Mouse (Mus musculus): ENCODE data around the gene Ppp2r5a. TPM values are rescaled to one million over a fixed set of nuclear protein-coding genes. Genes with fewer than 3 reads are reported as not detected.

The Ppp2r5a gene
- total RNA-seq, 4 experiments from 2014 or later: 62.4 to 75.3 (median 67.2) TPM

GRCm38 (mm10) chr1:191328019-191328441 is 75.0 kb downstream of the Ppp2r5a start:
- no peak for DNase-seq (ENCODE audit: low spot score in 2 of 2)

- no peak for DNase-seq (ENCODE audit: low spot score in 2 of 2)
Observed at GRCm38 (mm10) chr1:191327258-191327657, 75.8 kb downstream of the Ppp2r5a start.

- DNase-seq (ENCODE audit: low spot score in 2 of 2): no peak
Observed at GRCm38 (mm10) chr1:191326233-191326882, 76.7 kb downstream of the Ppp2r5a start.

- DNase-seq (ENCODE audit: low spot score in 2 of 2): peak; percentile 82 to 90
Observed at GRCm38 (mm10) chr1:191325726-191326232, 77.3 kb downstream of the Ppp2r5a start, which contains the start of gene Tmem206. Gene Tmem206 (plus strand): TSS chr1:191325912.

- no peak for DNase-seq (ENCODE audit: low spot score in 2 of 2)
Observed at GRCm38 (mm10) chr1:191324733-191325590, 78.1 kb downstream of the Ppp2r5a start.

GRCm38 (mm10) chr1:191323381-191323780 is 79.7 kb downstream of the Ppp2r5a start:
- DNase-seq (ENCODE audit: low spot score in 2 of 2): no peak

GRCm38 (mm10) chr1:191318686-191319085 is 84.4 kb downstream of the Ppp2r5a start:
- DNase-seq (ENCODE audit: low spot score in 2 of 2): no peak

GRCm38 (mm10) chr1:191317591-191318196 is 85.4 kb downstream of the Ppp2r5a start, which contains the start of gene Nenf:
Gene Nenf (minus strand): TSS chr1:191318194.
- peak; percentile 46 to 72 for DNase-seq (ENCODE audit: low spot score in 2 of 2)

- DNase-seq (ENCODE audit: low spot score in 2 of 2): no peak
Observed at GRCm38 (mm10) chr1:191316818-191317217, 86.3 kb downstream of the Ppp2r5a start.

- DNase-seq (ENCODE audit: low spot score in 2 of 2): no peak
Observed at GRCm38 (mm10) chr1:191313926-191314325, 89.1 kb downstream of the Ppp2r5a start.

GRCm38 (mm10) chr1:191313158-191313557 is 89.9 kb downstream of the Ppp2r5a start:
- DNase-seq (ENCODE audit: low spot score in 2 of 2): no peak

- peak; percentile 70 to 79 for DNase-seq (ENCODE audit: low spot score in 2 of 2)
Observed at GRCm38 (mm10) chr1:191312513-191312941, 90.5 kb downstream of the Ppp2r5a start.

GRCm38 (mm10) chr1:191311296-191311898 is 91.7 kb downstream of the Ppp2r5a start:
- peak; percentile 31 to 43 for DNase-seq (ENCODE audit: low spot score in 2 of 2)

- no peak for DNase-seq (ENCODE audit: low spot score in 2 of 2)
Observed at GRCm38 (mm10) chr1:191307766-191308455, 95.2 kb downstream of the Ppp2r5a start.

- DNase-seq (ENCODE audit: low spot score in 2 of 2): no peak
Observed at GRCm38 (mm10) chr1:191306316-191306715, 96.8 kb downstream of the Ppp2r5a start.

- no peak for DNase-seq (ENCODE audit: low spot score in 2 of 2)
Observed at GRCm38 (mm10) chr1:191305610-191306009, 97.5 kb downstream of the Ppp2r5a start.

- no peak for DNase-seq (ENCODE audit: low spot score in 2 of 2)
Observed at GRCm38 (mm10) chr1:191304216-191304615, 98.9 kb downstream of the Ppp2r5a start.

GRCm38 (mm10) chr1:191303736-191304135 is 99.3 kb downstream of the Ppp2r5a start:
- no peak for DNase-seq (ENCODE audit: low spot score in 2 of 2)
